Mouse (Mus musculus) cerebral cortex, adult 2 months (tissue): Measurements from ENCODE around the gene Cntn4.

Source experiments
- WGBS: fragments of 180-500 bp; shearing (Covaris S2); methylation state at CpG from one replicate; pipeline ENCODE4 v1.1.7; 2018; 5-methylcytosine and 5-hydroxymethylcytosine counted together

The Cntn4 gene

GRCm38 (mm10) chr6:106729682-106730314, 1052.3 kb downstream of the Cntn4 start:
- whole genome bisulfite sequencing: 79% methylated on average over 4 of the region's 4 CpGs

- WGBS: 80% methylated on average over 4 of the region's 4 CpGs
These were observed 1055.1 kb downstream of the Cntn4 start for GRCm38 (mm10) chr6:106732563-106732962.

GRCm38 (mm10) chr6:106738229-106738628, 1060.8 kb downstream of the Cntn4 start:
- 75% methylated on average over 3 of the region's 3 CpGs for WGBS

- WGBS: 97% methylated on average over 1 of the region's 1 CpGs
These were observed 1062.9 kb downstream of the Cntn4 start for GRCm38 (mm10) chr6:106740244-106740825.

GRCm38 (mm10) chr6:106743556-106744233, 1066.2 kb downstream of the Cntn4 start:
- 65% methylated on average over 7 of the region's 7 CpGs for WGBS

- 67% methylated on average over 7 of the region's 7 CpGs for WGBS
These were observed 1068.4 kb downstream of the Cntn4 start for GRCm38 (mm10) chr6:106745673-106746394.

- 93% methylated on average over 5 of the region's 5 CpGs for WGBS
These were observed 1069.8 kb downstream of the Cntn4 start for GRCm38 (mm10) chr6:106747251-106747650.

GRCm38 (mm10) chr6:106747804-106748203, 1070.3 kb downstream of the Cntn4 start:
- WGBS: 81% methylated on average over 3 of the region's 3 CpGs
